Mouse (Mus musculus) MEL (cell line): ENCODE data around the gene Col26a1.

Source experiments
- KAT2A ChIP-seq: conservative IDR thresholded peaks from 2 replicates; pipeline ENCODE4 v1.6.1; 2012; ENCODE audit warnings: low read depth, low read length, improper control_type of control experiment, inconsistent platforms
- POLR2A ChIP-seq, 2 experiments: IDR thresholded peaks; 2 replicates each; pipeline ENCODE4 v1.6.1; 2011 to 2012; ENCODE audit warnings: low read length in 2 of 2, mild to moderate bottlenecking in 2 of 2, control low read depth in 1 of 2, improper control_type of control experiment in 1 of 2, low read depth in 1 of 2, moderate library complexity in 1 of 2; ENCODE audit not compliant: control insufficient read depth in 1 of 2, insufficient read depth in 1 of 2, poor library complexity in 1 of 2

DNA sequence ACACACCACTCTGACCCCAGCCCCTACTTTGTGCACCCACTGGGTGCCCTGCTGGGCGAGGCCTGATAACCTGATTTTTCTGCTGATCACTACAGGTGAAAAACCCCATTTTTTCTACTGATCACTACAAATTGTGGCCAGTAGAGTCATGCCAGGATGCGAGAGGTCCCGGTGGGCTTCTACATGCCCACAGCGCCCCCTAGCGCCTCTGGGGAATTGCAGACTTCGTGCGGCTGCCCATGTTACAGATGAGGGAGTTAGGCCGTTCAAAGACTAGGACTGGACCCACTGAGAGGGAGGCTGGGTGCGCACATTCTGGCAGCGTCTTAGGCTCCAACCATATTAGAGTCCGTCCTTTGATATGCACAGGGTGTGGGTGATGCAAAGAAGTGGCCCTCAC is 168.1 kb downstream of the Col26a1 start:
- no peak for TF ChIP-seq KAT2A
- TF ChIP-seq POLR2A (IDR thresholded peaks at IDR 0.05; ENCODE audit: control insufficient read depth in 1 of 2, insufficient read depth in 1 of 2, low read depth in 1 of 2, low read length in 2 of 2, poor library complexity in 1 of 2) = no peak
